In the genomic region with DNA sequence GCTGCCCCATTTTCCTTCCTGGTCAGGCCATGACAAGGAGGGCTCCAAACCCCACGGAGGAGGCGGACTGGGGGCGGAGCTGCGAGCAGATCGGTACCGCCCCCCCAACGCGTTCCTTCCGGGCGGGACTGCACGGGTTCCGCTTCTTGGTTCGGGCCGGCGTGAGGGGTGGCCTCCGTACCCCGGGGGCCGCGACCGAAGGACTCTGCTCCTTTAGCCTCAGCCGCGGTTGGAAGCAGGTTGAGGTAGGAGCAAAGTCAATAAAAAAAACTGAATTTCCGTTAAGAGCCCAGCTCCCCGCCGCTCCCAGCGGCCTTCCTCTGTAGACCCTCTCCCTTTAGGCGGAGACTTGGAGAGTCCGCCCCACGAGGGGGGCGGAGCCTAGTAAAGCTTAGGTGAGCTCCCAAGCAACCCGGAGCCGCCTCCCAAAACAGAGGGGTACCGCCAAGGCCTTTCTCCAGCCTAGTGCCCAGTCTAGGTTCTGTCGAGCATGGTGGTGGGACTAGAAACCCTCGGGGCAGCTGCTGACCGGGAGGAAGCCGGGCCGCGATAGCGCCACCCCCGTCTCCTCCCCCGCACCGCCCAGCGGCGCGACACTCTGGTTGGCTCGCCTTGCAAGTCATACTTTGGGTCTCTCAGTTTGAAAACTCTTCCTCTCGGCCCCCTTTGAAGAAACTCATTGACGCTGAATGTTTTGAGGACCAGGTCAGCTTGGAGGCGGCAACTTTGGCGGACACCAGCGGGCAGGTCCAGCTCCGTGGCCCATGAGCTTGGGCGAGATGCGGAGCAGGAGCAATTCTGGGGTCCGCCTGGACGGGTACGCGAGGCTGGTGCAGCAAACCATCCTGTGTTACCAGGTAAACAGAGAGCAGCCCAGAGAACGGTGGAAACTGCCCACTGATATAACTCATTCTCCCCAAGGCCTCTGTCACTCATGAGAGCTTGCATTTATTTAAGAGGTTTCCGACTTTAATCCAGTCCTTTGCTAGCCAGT, we compare ENCODE assay signal across 8 mouse cellular contexts. TPM values are rescaled to one million over a fixed set of nuclear protein-coding genes. Genes with fewer than 3 reads are reported as not detected.
DNase-seq lines count a peak whose midpoint lies in the region; ATAC-seq and TF ChIP-seq lines count a peak whose summit lies in the region.

A gene (plus strand): TSS at position 119 of the 994 bp plus-strand sequence.

- peak within 1 kb of the TSS; percentile 70 for H3K9ac ChIP-seq in heart, embryonic 15.5 days
- peak within 1 kb of the TSS; percentile 49 for H3K9ac ChIP-seq in liver, embryonic 14.5 days (replicated peaks)
- peak within 1 kb of the TSS; percentile 59 for H3K9ac ChIP-seq in neural tube, embryonic 11.5 days (ENCODE audit: low read length)
- H3K9ac ChIP-seq in stomach, postnatal 0 days (ENCODE audit: low read length), result peak within 1 kb of the TSS; percentile 61

- H3K27me3 ChIP-seq in forebrain, embryonic 10.5 days (ENCODE audit: poor library complexity, severe bottlenecking), result peaks cover 80% of the 10 kb centered on the region
- H3K27me3 ChIP-seq in heart, embryonic 15.5 days, result no peaks in the 10 kb centered on the region
- H3K27me3 ChIP-seq in liver, embryonic 14.5 days (ENCODE audit: control insufficient read depth, insufficient read depth, low read length), result no peaks in the 10 kb centered on the region
- H3K27me3 ChIP-seq in neural tube, embryonic 11.5 days (ENCODE audit: control insufficient read depth, insufficient read depth, low read length), result no peaks in the 10 kb centered on the region; the same call in 1 of the 2 replicates
- no peaks in the 10 kb centered on the region for H3K27me3 ChIP-seq in stomach, postnatal 0 days (ENCODE audit: control insufficient read depth, insufficient read depth, low read length)

- peak; percentile 72 for DNase-seq in c-Kit-negative CD71-positive TER-119-positive erythroid progenitor cells, embryonic 14.5 days (ENCODE audit: low read depth, low spot score)
- DNase-seq in forebrain, embryonic 10.5 days (ENCODE audit: extremely low spot score, low spot score), result peak; percentile 76
- DNase-seq in kidney, postnatal 25 days, result peak; percentile 85 to 90
- peak; percentile 59 to 70 (median 63) for DNase-seq in liver, embryonic 14.5 days (ENCODE audit: low read depth in 3 of 3, low spot score in 3 of 3)
- DNase-seq in neural tube, embryonic 11.5 days (ENCODE audit: low spot score), result peak; percentile 85
- peak; percentile 89 for DNase-seq in stomach, postnatal 0 days (ENCODE audit: low spot score)

- H3K36me3 ChIP-seq in forebrain, embryonic 10.5 days (replicated peaks), result no peaks in the 10 kb centered on the region
- H3K36me3 ChIP-seq in heart, embryonic 15.5 days, result no peaks in the 10 kb centered on the region
- no peaks in the 10 kb centered on the region for H3K36me3 ChIP-seq in liver, embryonic 14.5 days (replicated peaks; ENCODE audit: control insufficient read depth, insufficient read depth, low read depth)
- H3K36me3 ChIP-seq in neural tube, embryonic 11.5 days (ENCODE audit: control insufficient read depth, insufficient read depth, low read length), result no peaks in the 10 kb centered on the region
- H3K36me3 ChIP-seq in stomach, postnatal 0 days (ENCODE audit: control insufficient read depth, insufficient read depth, low read length), result no peaks in the 10 kb centered on the region

- H3K4me2 ChIP-seq in heart, embryonic 15.5 days, result peak within 1 kb of the TSS; percentile 60
- peak within 1 kb of the TSS; percentile 66 for H3K4me2 ChIP-seq in liver, embryonic 14.5 days (ENCODE audit: low read depth)
- peak within 1 kb of the TSS; percentile 51 for H3K4me2 ChIP-seq in neural tube, embryonic 11.5 days (ENCODE audit: low read depth)
- peak within 1 kb of the TSS; percentile 62 for H3K4me2 ChIP-seq in stomach, postnatal 0 days (replicated peaks; ENCODE audit: low read depth)

- TF ChIP-seq EP300 in liver, embryonic 14.5 days (IDR thresholded peaks at IDR 0.05; ENCODE audit: low read depth), result no peak
- no peak for TF ChIP-seq EP300 in stomach, postnatal 0 days (optimal IDR thresholded peaks at IDR 0.05)

- H3K9me3 ChIP-seq in forebrain, embryonic 10.5 days, result no peaks in the 10 kb centered on the region
- H3K9me3 ChIP-seq in heart, embryonic 15.5 days (replicated peaks), result no peaks in the 10 kb centered on the region
- H3K9me3 ChIP-seq in liver, embryonic 14.5 days (ENCODE audit: control insufficient read depth, low read length), result no peaks in the 10 kb centered on the region
- H3K9me3 ChIP-seq in neural tube, embryonic 11.5 days (ENCODE audit: control insufficient read depth, low read length), result no peaks in the 10 kb centered on the region
- H3K9me3 ChIP-seq in stomach, postnatal 0 days (ENCODE audit: control insufficient read depth, low read length), result no peaks in the 10 kb centered on the region

- peaks cover 9% of the 10 kb centered on the region for H3K4me1 ChIP-seq in forebrain, embryonic 10.5 days
- no peaks in the 10 kb centered on the region for H3K4me1 ChIP-seq in heart, embryonic 15.5 days (replicated peaks)
- H3K4me1 ChIP-seq in liver, embryonic 14.5 days (replicated peaks; ENCODE audit: control insufficient read depth in 2 of 2, insufficient read depth in 2 of 2, low read length in 1 of 2), result peaks cover 0 to 4% of the 10 kb centered on the region in 2 experiments; a peak in 2 of 4 replicates
- H3K4me1 ChIP-seq in neural tube, embryonic 11.5 days (ENCODE audit: control insufficient read depth, insufficient read depth, low read length), result peaks cover 5% of the 10 kb centered on the region
- H3K4me1 ChIP-seq in stomach, postnatal 0 days (replicated peaks; ENCODE audit: control insufficient read depth, insufficient read depth), result no peaks in the 10 kb centered on the region

- H3K4me3 ChIP-seq in forebrain, embryonic 10.5 days, result peak within 1 kb of the TSS; percentile 63
- H3K4me3 ChIP-seq in heart, embryonic 15.5 days, result peak within 1 kb of the TSS; percentile 74
- peak within 1 kb of the TSS; percentile 63 to 90 for H3K4me3 ChIP-seq in liver, embryonic 14.5 days (ENCODE audit: insufficient read depth in 1 of 2, low read depth in 2 of 2, low read length in 2 of 2)
- H3K4me3 ChIP-seq in neural tube, embryonic 11.5 days (ENCODE audit: low read depth, low read length), result peak within 1 kb of the TSS; percentile 51
- H3K4me3 ChIP-seq in stomach, postnatal 0 days (ENCODE audit: low read depth, low read length), result peak within 1 kb of the TSS; percentile 55

- H3K27ac ChIP-seq in forebrain, embryonic 10.5 days, result peak within 1 kb of the TSS; percentile 92
- H3K27ac ChIP-seq in heart, embryonic 15.5 days, result peak within 1 kb of the TSS; percentile 95
- peak within 1 kb of the TSS; percentile 1 for H3K27ac ChIP-seq in liver, embryonic 14.5 days
- H3K27ac ChIP-seq in neural tube, embryonic 11.5 days (ENCODE audit: low read depth, low read length), result no peak within 1 kb of the TSS
- H3K27ac ChIP-seq in stomach, postnatal 0 days (replicated peaks), result peak within 1 kb of the TSS; percentile 83

- WGBS in forebrain, embryonic 10.5 days, result 20% methylated on average over 61 of the region's 61 CpGs
- 9% methylated on average over 60 of the region's 61 CpGs for WGBS in heart, embryonic 15.5 days
- whole genome bisulfite sequencing in liver, embryonic 14.5 days (ENCODE audit: insufficient replicate concordance), result 7% methylated on average over 59 of the region's 61 CpGs
- WGBS in neural tube, embryonic 11.5 days, result 11% methylated on average over 60 of the region's 61 CpGs
- 13% methylated on average over 58 of the region's 61 CpGs for WGBS in stomach, postnatal 0 days

- TF ChIP-seq CTCF in liver, embryonic 14.5 days (IDR thresholded peaks at IDR 0.05; ENCODE audit: low read depth), result peak; percentile 30
- peak; percentile 44 for TF ChIP-seq CTCF in stomach, postnatal 0 days (IDR thresholded peaks at IDR 0.05; ENCODE audit: low read depth)

- ATAC-seq in CD4-positive, CD25-positive, alpha-beta regulatory T cell, adult 4 months, result peak; percentile 92
- ATAC-seq in heart, embryonic 15.5 days (replicated peaks; ENCODE audit: insufficient number of reproducible peaks, insufficient read depth, low FRiP score, low read depth), result peak; percentile 94
- ATAC-seq in liver, embryonic 14.5 days (ENCODE audit: insufficient read depth), result peak; percentile 96
- peak; percentile 99 for ATAC-seq in neural tube, embryonic 11.5 days (ENCODE audit: insufficient read depth, low FRiP score, low TSS enrichment)
- ATAC-seq in stomach, postnatal 0 days (ENCODE audit: low FRiP score, low TSS enrichment), result peak; percentile 99

RNA-seq across cellular contexts. Expression of the gene that starts here (rescaled TPM):
- polyA plus RNA-seq in CD4-positive, CD25-positive, alpha-beta regulatory T cell, adult 4 months (2017; shearing (Covaris generic)), result 1 to 10 TPM; 4.3 to 9.9 TPM
- 15.9 and 16.9 TPM in 2 replicates for polyA plus RNA-seq in forebrain, embryonic 10.5 days (2016; fragmentation: Nextera tagmentation; extraction: Ambion mirVana)
- polyA plus RNA-seq in heart, embryonic 15.5 days (2015; fragmentation: Nextera tagmentation; extraction: Ambion mirVana), result 20.1 and 21.7 TPM in 2 replicates
- 8.0 and 10.0 TPM in 2 replicates for polyA plus RNA-seq in liver, embryonic 14.5 days (2012; rRNA removed)
- polyA plus RNA-seq in liver, embryonic 14.5 days (2014; fragmentation: Nextera tagmentation; extraction: Ambion mirVana), result 8.7 and 12.0 TPM in 2 replicates
- 17.4 and 18.1 TPM in 2 replicates for polyA plus RNA-seq in neural tube, embryonic 11.5 days (2014; fragmentation: Nextera tagmentation; extraction: Ambion mirVana)
- 5.7 and 6.2 TPM in 2 replicates for polyA plus RNA-seq in stomach, postnatal 0 days (2015; fragmentation: Nextera tagmentation; extraction: Ambion mirVana)
